Mouse (Mus musculus): Measurements from ENCODE around the gene Odf3l2. TPM values are rescaled to one million over a fixed set of nuclear protein-coding genes. Genes with fewer than 3 reads are reported as not detected.

Gene Odf3l2
- polyA plus RNA-seq, 1 experiment from 2014 or later, result 0.89 TPM

- no peaks in the 10 kb centered on the region for H3K36me3 ChIP-seq (ENCODE audit: control insufficient read depth, insufficient read depth, low read length)
- no peak overlapping the region for H3K27ac ChIP-seq (ENCODE audit: low read depth, low read length)
- H3K4me2 ChIP-seq (ENCODE audit: low read length), result no peak overlapping the region
- no peaks in the 10 kb centered on the region; the same call in 1 of the 2 replicates for H3K9me3 ChIP-seq (ENCODE audit: control insufficient read depth, low read length)
- 0 out of 2 replicates have a peak, but pooled peaks have one; percentile 40 for ATAC-seq
- no peaks in the 10 kb centered on the region for H3K4me1 ChIP-seq (ENCODE audit: control insufficient read depth, insufficient read depth, low read depth, low read length)
- 37% methylated on average over 13 of the region's 13 CpGs for WGBS
- no peak overlapping the region for H3K4me3 ChIP-seq (ENCODE audit: low read length)
- peaks cover 3% of the 10 kb centered on the region for H3K27me3 ChIP-seq (replicated peaks; ENCODE audit: control insufficient read depth, insufficient read depth, low read length)
- no peak overlapping the region for H3K9ac ChIP-seq (ENCODE audit: low read depth, low read length)
Observed at GRCm38 (mm10) chr10:79597051-79597935, 48.2 kb downstream of the Odf3l2 start.

- Histone ChIP-seq H3K9ac (ENCODE audit: low read depth, low read length) (no peak overlapping the region), H3K9me3 (ENCODE audit: control insufficient read depth, low read length) (no peaks in the 10 kb centered on the region; the same call in 1 of the 2 replicates), H3K27ac (ENCODE audit: low read depth, low read length) (no peak overlapping the region), H3K4me2 (ENCODE audit: low read length) (no peak overlapping the region), H3K4me3 (ENCODE audit: low read length) (no peak overlapping the region), H3K4me1 (ENCODE audit: control insufficient read depth, insufficient read depth, low read depth, low read length) (no peaks in the 10 kb centered on the region), H3K36me3 (ENCODE audit: control insufficient read depth, insufficient read depth, low read length) (no peaks in the 10 kb centered on the region), H3K27me3 (replicated peaks; ENCODE audit: control insufficient read depth, insufficient read depth, low read length) (peaks cover 3% of the 10 kb centered on the region)
- peak; percentile 28; the same call in 1 of the 2 replicates for ATAC-seq
- 59% methylated on average over 8 of the region's 8 CpGs for WGBS
Observed at GRCm38 (mm10) chr10:79595590-79595929, 50.0 kb downstream of the Odf3l2 start.

- Histone ChIP-seq H3K4me1 (ENCODE audit: control insufficient read depth, insufficient read depth, low read depth, low read length) (no peaks in the 10 kb centered on the region), H3K4me2 (ENCODE audit: low read length) (peak overlapping the region; percentile 42), H3K9ac (ENCODE audit: low read depth, low read length) (peak overlapping the region; percentile 8; the same call in 1 of the 2 replicates), H3K9me3 (ENCODE audit: control insufficient read depth, low read length) (no peaks in the 10 kb centered on the region; the same call in 1 of the 2 replicates), H3K36me3 (ENCODE audit: control insufficient read depth, insufficient read depth, low read length) (no peaks in the 10 kb centered on the region), H3K27me3 (replicated peaks; ENCODE audit: control insufficient read depth, insufficient read depth, low read length) (peaks cover 3% of the 10 kb centered on the region), H3K4me3 (ENCODE audit: low read length) (no peak overlapping the region), H3K27ac (ENCODE audit: low read depth, low read length) (no peak overlapping the region)
- 13% methylated on average over 17 of the region's 17 CpGs for WGBS
- ATAC-seq, result peak; percentile 95
Observed at GRCm38 (mm10) chr10:79594872-79595589, 50.5 kb downstream of the Odf3l2 start.

GRCm38 (mm10) chr10:79594111-79594510, 51.4 kb downstream of the Odf3l2 start:
- H3K9me3 ChIP-seq (ENCODE audit: control insufficient read depth, low read length), result no peaks in the 10 kb centered on the region; the same call in 1 of the 2 replicates
- no peak overlapping the region for H3K4me3 ChIP-seq (ENCODE audit: low read length)
- no peak overlapping the region for H3K4me2 ChIP-seq (ENCODE audit: low read length)
- no peak overlapping the region for H3K9ac ChIP-seq (ENCODE audit: low read depth, low read length)
- no peak overlapping the region for H3K27ac ChIP-seq (ENCODE audit: low read depth, low read length)
- no peaks in the 10 kb centered on the region for H3K4me1 ChIP-seq (ENCODE audit: control insufficient read depth, insufficient read depth, low read depth, low read length)
- no peaks in the 10 kb centered on the region for H3K36me3 ChIP-seq (ENCODE audit: control insufficient read depth, insufficient read depth, low read length)
- 65% methylated on average over 6 of the region's 6 CpGs for WGBS
- H3K27me3 ChIP-seq (replicated peaks; ENCODE audit: control insufficient read depth, insufficient read depth, low read length), result peaks cover 3% of the 10 kb centered on the region
- no peak for ATAC-seq

- whole genome bisulfite sequencing, result 92% methylated on average over 1 of the region's 1 CpGs
- no peak for ATAC-seq
- H3K4me3 ChIP-seq (ENCODE audit: low read length), result no peak overlapping the region
Observed at GRCm38 (mm10) chr10:79590702-79591101, 54.8 kb downstream of the Odf3l2 start.

More at GRCm38 (mm10) chr10:79590702-79591101, 54.8 kb downstream of the Odf3l2 start:
- H3K36me3 ChIP-seq (ENCODE audit: control insufficient read depth, insufficient read depth, low read length), result no peaks in the 10 kb centered on the region
- H3K9ac ChIP-seq (ENCODE audit: low read depth, low read length), result no peak overlapping the region
- peaks cover 3% of the 10 kb centered on the region for H3K27me3 ChIP-seq (replicated peaks; ENCODE audit: control insufficient read depth, insufficient read depth, low read length)
- H3K9me3 ChIP-seq (ENCODE audit: control insufficient read depth, low read length), result no peaks in the 10 kb centered on the region; the same call in 1 of the 2 replicates
- H3K4me1 ChIP-seq (ENCODE audit: control insufficient read depth, insufficient read depth, low read depth, low read length), result no peaks in the 10 kb centered on the region
- H3K4me2 ChIP-seq (ENCODE audit: low read length), result no peak overlapping the region
- H3K27ac ChIP-seq (ENCODE audit: low read depth, low read length), result no peak overlapping the region

Other genes with a start within 250 kb of the Odf3l2 start
- 0.04 and 0.06 TPM in 2 replicates for gene Vmn2r83, start 177.0 kb downstream of the Odf3l2 start, polyA plus RNA-seq (2015; fragmentation: Nextera tagmentation; extraction: Ambion mirVana)
- gene Plpp2, start 111.9 kb downstream of the Odf3l2 start, polyA plus RNA-seq (2015; fragmentation: Nextera tagmentation; extraction: Ambion mirVana), result 20.7 and 22.2 TPM in 2 replicates
- gene Mier2, start 90.5 kb downstream of the Odf3l2 start, polyA plus RNA-seq (2015; fragmentation: Nextera tagmentation; extraction: Ambion mirVana), result 56.5 and 67.4 TPM in 2 replicates
- gene Theg, start 58.4 kb downstream of the Odf3l2 start, polyA plus RNA-seq (2015; fragmentation: Nextera tagmentation; extraction: Ambion mirVana), result not detected in 2 replicates
- 0.62 and 0.70 TPM in 2 replicates for gene C2cd4c, start 31.7 kb downstream of the Odf3l2 start, polyA plus RNA-seq (2015; fragmentation: Nextera tagmentation; extraction: Ambion mirVana)
- gene Shc2, start 7.8 kb downstream of the Odf3l2 start, polyA plus RNA-seq (2015; fragmentation: Nextera tagmentation; extraction: Ambion mirVana), result 13.7 and 27.7 TPM in 2 replicates
- 0.99 and 1.5 TPM in 2 replicates for gene Madcam1, start 18.8 kb upstream of the Odf3l2 start, polyA plus RNA-seq (2015; fragmentation: Nextera tagmentation; extraction: Ambion mirVana)
- 107 and 124 TPM in 2 replicates for gene Tpgs1, start 23.6 kb upstream of the Odf3l2 start, polyA plus RNA-seq (2015; fragmentation: Nextera tagmentation; extraction: Ambion mirVana)
- 73.5 and 84.7 TPM in 2 replicates for gene Cdc34, start 36.5 kb upstream of the Odf3l2 start, polyA plus RNA-seq (2015; fragmentation: Nextera tagmentation; extraction: Ambion mirVana)
- 1.7 TPM in 2 replicates for gene Gzmm, start 43.3 kb upstream of the Odf3l2 start, polyA plus RNA-seq (2015; fragmentation: Nextera tagmentation; extraction: Ambion mirVana)
- gene Bsg, start 58.8 kb upstream of the Odf3l2 start, polyA plus RNA-seq (2015; fragmentation: Nextera tagmentation; extraction: Ambion mirVana), result 1,077 and 1,193 TPM in 2 replicates
- 1.2 and 1.4 TPM in 2 replicates for gene Hcn2, start 70.9 kb upstream of the Odf3l2 start, polyA plus RNA-seq (2015; fragmentation: Nextera tagmentation; extraction: Ambion mirVana)
- gene Polrmt, start 100.8 kb upstream of the Odf3l2 start, polyA plus RNA-seq (2015; fragmentation: Nextera tagmentation; extraction: Ambion mirVana), result 37.1 and 50.6 TPM in 2 replicates
- 1.9 and 3.1 TPM in 2 replicates for gene Fgf22, start 109.3 kb upstream of the Odf3l2 start, polyA plus RNA-seq (2015; fragmentation: Nextera tagmentation; extraction: Ambion mirVana)
- 74.2 and 101 TPM in 2 replicates for gene Rnf126, start 121.2 kb upstream of the Odf3l2 start, polyA plus RNA-seq (2015; fragmentation: Nextera tagmentation; extraction: Ambion mirVana)
- gene Fstl3, start 131.5 kb upstream of the Odf3l2 start, polyA plus RNA-seq (2015; fragmentation: Nextera tagmentation; extraction: Ambion mirVana), result 2.6 and 3.0 TPM in 2 replicates
- 0.31 TPM in 1 of 2 replicates, not detected in the other for gene Prss57, start 145.2 kb upstream of the Odf3l2 start, polyA plus RNA-seq (2015; fragmentation: Nextera tagmentation; extraction: Ambion mirVana)
- 297 and 309 TPM in 2 replicates for gene Palm, start 147.8 kb upstream of the Odf3l2 start, polyA plus RNA-seq (2015; fragmentation: Nextera tagmentation; extraction: Ambion mirVana)
- gene Misp, start 175.3 kb upstream of the Odf3l2 start, polyA plus RNA-seq (2015; fragmentation: Nextera tagmentation; extraction: Ambion mirVana), result 0.46 and 0.59 TPM in 2 replicates
- gene Ptbp1, start 208.7 kb upstream of the Odf3l2 start, polyA plus RNA-seq (2015; fragmentation: Nextera tagmentation; extraction: Ambion mirVana), result 61.2 and 79.2 TPM in 2 replicates
- 10.4 and 11.2 TPM in 2 replicates for gene Prtn3, start 228.7 kb upstream of the Odf3l2 start, polyA plus RNA-seq (2015; fragmentation: Nextera tagmentation; extraction: Ambion mirVana)
- gene Plppr3, start 228.9 kb upstream of the Odf3l2 start, polyA plus RNA-seq (2015; fragmentation: Nextera tagmentation; extraction: Ambion mirVana), result 387 and 426 TPM in 2 replicates
- gene Elane, start 240.5 kb upstream of the Odf3l2 start, polyA plus RNA-seq (2015; fragmentation: Nextera tagmentation; extraction: Ambion mirVana), result 0.26 and 0.32 TPM in 2 replicates
- gene Cfd, start 245.1 kb upstream of the Odf3l2 start, polyA plus RNA-seq (2015; fragmentation: Nextera tagmentation; extraction: Ambion mirVana), result not detected in 2 replicates